Mouse (Mus musculus): ENCODE data around the gene Foxp4. TPM values are rescaled to one million over a fixed set of nuclear protein-coding genes. Genes with fewer than 3 reads are reported as not detected.
A peak's percentile ranks its signal among the peaks of the same experiment; 100 is the strongest.
"Not testable (repeated sequence)": the region's sequence is repeated elsewhere in the genome, so short reads cannot be mapped to it uniquely, and the experiment has no call there.

Gene Foxp4
- total RNA-seq, 4 experiments from 2014 or later, result 21.5 to 39.2 (median 31.0) TPM

GRCm38 (mm10) chr17:47851798-47852360 is 72.6 kb downstream of the Foxp4 start:
- DNase-seq, result not testable (repeated sequence)

- DNase-seq, result no peak
These were observed 73.7 kb downstream of the Foxp4 start for GRCm38 (mm10) chr17:47850639-47851314.

- no peak for DNase-seq
These were observed 74.4 kb downstream of the Foxp4 start for GRCm38 (mm10) chr17:47850035-47850434.

GRCm38 (mm10) chr17:47847985-47848384 is 76.5 kb downstream of the Foxp4 start:
- DNase-seq, result no peak

GRCm38 (mm10) chr17:47845609-47846008 is 78.8 kb downstream of the Foxp4 start:
- no peak for DNase-seq

DNA sequence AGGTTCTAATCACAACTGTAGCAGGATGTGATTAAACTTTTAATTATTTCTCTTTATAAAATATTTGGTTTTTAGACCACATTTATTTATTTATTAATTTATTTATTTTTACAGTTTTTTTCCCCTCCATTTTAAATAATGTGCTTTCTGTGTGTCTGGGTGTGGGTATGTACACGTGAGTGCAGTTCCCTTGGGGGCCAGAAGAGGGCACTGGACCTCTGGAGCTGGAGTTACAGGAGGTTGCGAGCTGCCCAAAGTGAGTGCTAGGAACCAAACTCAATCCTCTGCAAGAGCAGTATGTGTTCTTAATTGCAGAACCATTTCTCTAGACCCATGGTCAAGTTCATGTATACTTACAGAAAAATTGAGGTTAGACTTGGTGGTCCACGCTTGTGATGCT is 81.0 kb downstream of the Foxp4 start:
- DNase-seq, result no peak

- peak; percentile 94 for DNase-seq
These were observed 82.4 kb downstream of the Foxp4 start for GRCm38 (mm10) chr17:47841931-47842623.

GRCm38 (mm10) chr17:47841521-47841920 is 82.9 kb downstream of the Foxp4 start:
- DNase-seq, result no peak

DNA sequence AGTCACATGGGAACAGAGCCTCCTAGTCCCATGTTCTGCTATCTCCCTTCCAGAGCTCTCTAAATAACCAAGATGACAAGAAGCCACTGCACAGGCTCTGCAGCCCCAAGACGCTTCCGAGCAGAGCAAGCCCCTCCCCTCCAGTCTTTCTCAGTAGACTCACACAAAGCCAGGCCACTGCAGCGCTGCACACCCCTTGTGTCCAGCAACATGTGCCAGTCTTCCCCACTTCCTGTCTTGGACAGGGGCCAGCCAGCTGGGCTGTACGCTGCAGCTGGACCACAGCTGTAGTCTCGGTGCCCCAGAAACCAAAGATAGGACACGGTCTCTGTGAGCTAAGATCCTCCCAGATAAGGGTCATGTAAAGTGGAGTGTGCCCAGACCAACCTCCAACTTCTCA is 86.6 kb downstream of the Foxp4 start:
- no peak for DNase-seq

DNA sequence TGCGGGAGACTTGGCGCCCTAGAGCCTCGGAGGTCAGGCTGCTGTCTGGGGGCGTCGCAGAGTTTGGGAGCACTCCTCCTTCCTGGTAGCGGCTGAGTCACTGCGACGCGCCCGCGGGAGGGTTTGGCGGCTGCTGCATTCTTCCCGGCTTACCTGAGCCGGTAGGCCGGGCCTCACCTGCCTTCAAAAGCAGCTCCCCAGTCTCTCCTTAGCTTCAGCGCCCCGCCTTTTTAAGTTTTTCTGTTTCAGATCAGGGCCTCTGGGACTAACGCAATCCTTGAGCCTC is 90.0 kb downstream of the Foxp4 start, which contains the start of gene Mdfi:
Mdfi (minus strand) TSS at position 210 of the 286 bp plus-strand sequence.
- no peak for DNase-seq

DNA sequence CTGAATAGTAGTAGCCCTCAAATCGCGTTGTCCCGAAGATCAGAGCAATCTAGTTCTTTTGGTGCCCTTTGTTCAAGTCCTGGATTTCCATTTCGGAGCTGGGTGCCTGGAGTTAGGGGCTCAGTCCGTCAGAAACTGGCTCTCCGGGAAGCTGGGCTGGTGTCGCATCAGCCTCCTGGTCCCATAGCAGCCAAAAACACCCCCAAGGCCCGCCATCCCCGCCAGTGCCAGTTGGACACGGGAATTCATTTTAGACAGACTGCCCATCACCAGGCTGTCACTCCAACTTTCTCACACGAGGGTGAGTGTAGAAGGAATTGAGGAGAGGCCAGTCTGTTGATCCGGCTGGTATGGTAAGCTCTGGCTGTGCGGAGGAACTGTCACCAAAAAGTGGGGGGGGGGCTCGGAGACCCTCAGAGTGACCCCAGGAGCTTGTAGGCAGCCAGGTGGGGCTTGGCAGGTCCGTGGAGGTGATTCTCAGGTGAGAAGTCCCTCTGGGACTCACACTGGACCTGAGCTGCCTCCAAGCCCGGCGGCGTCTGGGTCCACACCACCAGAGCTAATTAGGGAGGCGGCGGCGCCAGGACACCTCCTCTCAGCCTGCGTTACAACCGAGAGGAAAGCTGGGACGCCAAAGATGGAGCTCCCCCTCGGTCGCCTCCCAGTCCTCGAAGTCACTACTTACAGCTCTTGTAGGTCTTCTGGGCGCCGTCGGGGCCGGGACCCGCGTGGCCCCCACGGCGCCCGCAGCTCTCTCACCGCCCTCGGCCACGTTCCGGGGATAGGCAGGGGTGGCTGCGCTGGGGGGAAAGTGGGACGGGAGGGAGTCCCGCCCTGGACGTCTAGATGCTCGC is 90.6 kb downstream of the Foxp4 start:
- DNase-seq, result no peak

DNA sequence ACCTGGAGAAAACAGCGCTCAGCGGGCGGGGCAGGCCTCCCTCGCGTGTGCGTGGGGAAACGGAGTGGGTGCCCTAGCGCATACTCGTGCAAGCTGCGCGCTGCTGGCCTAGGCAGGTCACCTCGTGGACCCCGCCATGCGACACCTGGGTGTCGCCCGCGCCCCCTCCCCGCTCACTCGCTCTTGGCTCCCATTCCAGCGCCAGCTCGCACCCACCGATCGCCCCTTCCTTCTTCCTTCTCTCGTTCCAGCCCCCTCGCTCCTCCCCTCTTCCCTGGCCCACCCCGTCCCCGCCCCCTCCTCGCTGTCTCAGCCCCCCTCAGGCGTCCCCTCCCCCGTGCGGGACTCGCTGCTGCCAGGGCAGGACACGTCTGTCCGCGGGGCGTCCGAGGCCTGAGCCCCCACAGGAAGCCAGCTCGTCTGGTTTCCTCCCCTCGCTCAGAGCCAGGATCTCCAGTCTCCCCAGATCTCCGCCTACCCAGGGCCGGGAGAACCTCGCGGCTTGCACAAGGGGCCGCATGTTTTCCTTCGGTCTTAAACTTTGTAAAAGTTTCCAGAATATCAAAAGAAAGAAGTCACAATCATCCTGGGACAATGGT is 91.3 kb downstream of the Foxp4 start:
- DNase-seq, result no peak

DNA sequence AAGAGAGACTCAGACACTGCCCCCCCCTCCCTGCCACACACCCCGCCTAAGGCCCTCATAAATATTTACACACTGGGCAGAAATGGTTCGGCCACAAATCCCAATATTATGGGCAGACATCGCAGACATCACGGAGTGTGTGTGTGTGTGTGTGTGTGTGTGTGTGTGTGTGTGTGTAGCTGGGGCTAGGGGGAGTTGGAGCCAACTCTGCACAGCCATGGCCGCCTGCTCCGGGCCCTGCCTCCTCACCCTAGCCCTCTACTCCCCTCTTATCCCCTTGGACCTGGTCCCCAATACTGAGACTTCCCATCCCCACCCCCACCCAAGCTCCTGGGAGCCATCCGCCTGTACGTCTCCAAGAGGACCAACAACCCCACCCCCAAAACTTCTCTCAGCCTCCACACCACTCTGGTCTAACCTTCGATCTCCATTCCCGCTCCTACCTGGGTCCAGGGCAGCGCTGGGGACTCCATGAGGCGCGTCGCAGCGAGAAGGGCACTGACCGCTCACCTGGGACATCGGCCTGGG is 91.9 kb downstream of the Foxp4 start:
- DNase-seq, result no peak

DNA sequence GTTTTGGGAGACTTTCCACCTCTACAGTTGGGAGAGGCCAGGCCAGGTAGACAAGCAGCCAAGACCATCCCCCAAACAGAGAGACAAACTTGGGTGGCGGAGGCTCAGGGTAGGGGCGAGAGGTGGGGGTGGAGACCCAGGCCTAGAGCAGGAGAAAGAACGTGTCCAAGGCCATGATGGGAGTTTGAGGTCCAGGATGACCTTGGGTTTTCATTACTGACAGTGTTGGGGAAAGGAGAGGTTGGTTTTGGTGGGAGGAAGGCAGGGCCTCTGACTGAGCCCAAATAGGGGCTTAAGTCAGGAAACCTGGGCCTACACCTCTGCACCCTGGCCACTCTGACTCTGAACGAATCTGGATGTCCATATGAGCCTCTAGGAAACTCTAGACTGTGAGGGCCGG is 92.7 kb downstream of the Foxp4 start:
- DNase-seq, result no peak

- no peak for DNase-seq
These were observed 93.3 kb downstream of the Foxp4 start for GRCm38 (mm10) chr17:47831161-47831560.

DNA sequence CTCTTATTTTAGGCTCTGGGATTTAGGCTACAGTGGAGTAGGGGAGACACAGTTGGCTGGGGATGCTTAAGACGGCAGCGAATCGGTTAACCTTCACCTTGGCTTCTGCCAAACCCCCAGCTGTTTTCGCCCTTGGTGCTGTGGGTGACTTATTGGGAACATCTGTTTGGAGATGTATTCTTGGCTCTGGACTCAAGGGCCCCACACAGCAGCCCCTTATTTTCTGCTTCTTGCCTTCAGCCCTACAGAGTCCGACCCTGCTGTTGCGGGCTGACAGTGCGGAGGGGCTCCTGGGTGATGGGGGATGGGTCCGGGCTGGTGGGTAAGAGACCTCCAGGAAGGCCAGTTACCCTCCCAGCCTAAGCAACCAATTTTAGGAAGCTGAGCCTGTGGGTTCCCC is 103.1 kb downstream of the Foxp4 start:
- no peak for DNase-seq

GRCm38 (mm10) chr17:47818038-47818725 is 106.3 kb downstream of the Foxp4 start:
- no peak for DNase-seq

Measured in adrenal gland, adult 8-10 months (tissue).